Mouse (Mus musculus): Measurements from ENCODE around the gene Jph2.
A peak's percentile ranks its signal among the peaks of the same experiment; 100 is the strongest.

Gene Jph2

GRCm38 (mm10) chr2:163359253-163359652 lies 38.5 kb downstream of the Jph2 start:
- no peak for DNase-seq

- DNase-seq, result no peak
These were observed 39.1 kb downstream of the Jph2 start for GRCm38 (mm10) chr2:163358662-163359061.

- no peak for DNase-seq
These were observed 41.5 kb downstream of the Jph2 start for GRCm38 (mm10) chr2:163356113-163356840.

GRCm38 (mm10) chr2:163355666-163356065 lies 42.1 kb downstream of the Jph2 start:
- DNase-seq, result no peak

GRCm38 (mm10) chr2:163353731-163354130 lies 44.1 kb downstream of the Jph2 start:
- DNase-seq, result no peak

- no peak for DNase-seq
These were observed 47.4 kb downstream of the Jph2 start for GRCm38 (mm10) chr2:163350443-163350842.

- no peak for DNase-seq
These were observed 48.4 kb downstream of the Jph2 start for GRCm38 (mm10) chr2:163349411-163349810.

GRCm38 (mm10) chr2:163348677-163349076 lies 49.1 kb downstream of the Jph2 start:
- DNase-seq, result no peak

GRCm38 (mm10) chr2:163347517-163348184 lies 50.1 kb downstream of the Jph2 start:
- DNase-seq, result no peak

GRCm38 (mm10) chr2:163346497-163346896 lies 51.3 kb downstream of the Jph2 start:
- DNase-seq, result no peak

- DNase-seq, result no peak
These were observed 52.7 kb downstream of the Jph2 start for GRCm38 (mm10) chr2:163344976-163345660.

- DNase-seq, result no peak
These were observed 54.1 kb downstream of the Jph2 start for GRCm38 (mm10) chr2:163343671-163344070.

GRCm38 (mm10) chr2:163340263-163340662 lies 57.5 kb downstream of the Jph2 start:
- DNase-seq, result peak; percentile 31 to 47

- no peak for DNase-seq
These were observed 65.3 kb downstream of the Jph2 start for GRCm38 (mm10) chr2:163332368-163333055.

- DNase-seq, result no peak
These were observed 66.4 kb downstream of the Jph2 start for GRCm38 (mm10) chr2:163331423-163331822.

GRCm38 (mm10) chr2:163330742-163331141 lies 67.1 kb downstream of the Jph2 start:
- DNase-seq, result peak in 1 of 2 experiments; percentile 32

- no peak for DNase-seq
These were observed 74.6 kb downstream of the Jph2 start for GRCm38 (mm10) chr2:163323163-163323562.

- DNase-seq, result no peak
These were observed 79.0 kb downstream of the Jph2 start for GRCm38 (mm10) chr2:163318777-163319176.

- no peak for DNase-seq
These were observed 80.5 kb downstream of the Jph2 start for GRCm38 (mm10) chr2:163317281-163317680.

- no peak for DNase-seq
These were observed 87.6 kb downstream of the Jph2 start for GRCm38 (mm10) chr2:163310163-163310688.

GRCm38 (mm10) chr2:163309376-163309775 lies 88.4 kb downstream of the Jph2 start:
- DNase-seq, result no peak

GRCm38 (mm10) chr2:163303037-163303436 lies 94.8 kb downstream of the Jph2 start:
- peak; percentile 41 to 42 for DNase-seq

GRCm38 (mm10) chr2:163301641-163302040 lies 96.2 kb downstream of the Jph2 start:
- no peak for DNase-seq

Data from cerebellum, adult 18-20 months (tissue).